Mouse (Mus musculus) midbrain, postnatal 0 days (tissue): ENCODE results near the gene Hinfp. TPM values are rescaled to one million over a fixed set of nuclear protein-coding genes. Genes with fewer than 3 reads are reported as not detected.

Source experiments
- ATAC-seq: fragments of 200-750 bp; cut with Nextera tagmentation; 2 replicates; pipeline ENCODE4 v1.8.0; 2017; ENCODE audit warnings: moderate number of reproducible peaks, mild to moderate bottlenecking, moderate TSS enrichment, moderate library complexity; ENCODE audit not compliant: low FRiP score
- DNase-seq: peaks from one replicate; pipeline ENCODE4 v3.0.0-alpha.2; 2015; ENCODE audit warnings: low spot score
- H3K27ac ChIP-seq: fragments of 300-500 bp; sonication (generic); 2 replicates; pipeline ENCODE4 v1.5.1; 2014; ENCODE audit warnings: low read depth, mild to moderate bottlenecking, low read length, mixed read lengths
- H3K27me3 ChIP-seq: fragments of 300-500 bp; sonication (generic); 2 replicates; pipeline ENCODE4 v1.6.1; 2014; ENCODE audit warnings: low read length, control low read depth, mixed read lengths; ENCODE audit not compliant: insufficient read depth
- H3K36me3 ChIP-seq: fragments of 300-500 bp; sonication (generic); 2 replicates; pipeline ENCODE4 v1.6.1; 2014; ENCODE audit warnings: low read length, control low read depth, mixed read lengths; ENCODE audit not compliant: insufficient read depth
- H3K4me1 ChIP-seq: fragments of 300-500 bp; sonication (generic); 2 replicates; pipeline ENCODE4 v1.6.1; 2014; ENCODE audit warnings: mild to moderate bottlenecking, control low read depth, antibody characterized with exemption, low read length, mixed read lengths; ENCODE audit not compliant: insufficient read depth
- H3K4me2 ChIP-seq: fragments of 300-500 bp; sonication (generic); 2 replicates; pipeline ENCODE4 v1.6.1; 2014; ENCODE audit warnings: low read depth, mild to moderate bottlenecking, low read length, mixed read lengths; ENCODE audit not compliant: poor library complexity, severe bottlenecking
- H3K4me3 ChIP-seq: fragments of 300-500 bp; sonication (generic); 2 replicates; pipeline ENCODE4 v1.5.1; 2014; ENCODE audit warnings: low read depth, mild to moderate bottlenecking, low read length, moderate library complexity
- H3K9ac ChIP-seq: fragments of 300-500 bp; sonication (generic); replicated peaks from 2 replicates; pipeline ENCODE4 v1.6.1; 2014; ENCODE audit warnings: mild to moderate bottlenecking, low read length, moderate library complexity, mixed read lengths; ENCODE audit not compliant: poor library complexity, severe bottlenecking
- H3K9me3 ChIP-seq: fragments of 300-500 bp; sonication (generic); 2 replicates; pipeline ENCODE4 v1.6.1; 2016; ENCODE audit warnings: low read length, control low read depth
- CTCF ChIP-seq: IDR thresholded peaks from 2 replicates; pipeline ENCODE4 v1.5.1; 2016; ENCODE audit warnings: antibody characterized with exemption, mild to moderate bottlenecking
- WGBS: fragments of 180-500 bp; shearing (Covaris S2); extraction: QIAGEN DNeasy Blood & Tissue Kit; methylation state at CpG from one replicate; pipeline ENCODE4 v1.1.7; 2014; 5-methylcytosine and 5-hydroxymethylcytosine counted together
- polyA plus RNA-seq: library from polyadenylated mRNA; unstranded; fragments of >200 nt; fragmentation: Nextera tagmentation; extraction: Ambion mirVana; gene quantifications from 2 replicates; pipeline ENCODE4 v1.2.1, GENCODE M21; 2015
- total RNA-seq: library from RNA; depleted of rRNA; stranded (reverse); fragments of >200 nt; gene quantifications from 2 replicates; pipeline ENCODE4 v1.2.3, GENCODE M21; 2014

Hinfp gene
- total and polyA plus RNA-seq, 2 experiments from 2014 or later = 15.2 to 21.8 TPM

GRCm38 (mm10) chr9:44267319-44268026, 38.0 kb downstream of the Hinfp start:
- H3K27me3 ChIP-seq = no peaks in the 10 kb centered on the region
- ATAC-seq = no peak
- WGBS = 8% methylated on average over 22 of the region's 23 CpGs

GRCm38 (mm10) chr9:44266478-44267226, 38.8 kb downstream of the Hinfp start:
- 0 out of 2 replicates have a peak, but pooled peaks have one; percentile 27 for ATAC-seq
- TF ChIP-seq CTCF = no peak
- no peaks in the 10 kb centered on the region for H3K9me3 ChIP-seq
- WGBS = 23% methylated on average over 8 of the region's 8 CpGs
- no peak overlapping the region for H3K4me2 ChIP-seq
- H3K4me1 ChIP-seq = peaks cover 12% of the 10 kb centered on the region
- H3K27ac ChIP-seq = peak overlapping the region; percentile 59; the same call in 1 of the 2 replicates
- DNase-seq = no peak
- no peak overlapping the region for H3K4me3 ChIP-seq
- H3K9ac ChIP-seq = no peak overlapping the region; the same call in 1 of the 2 replicates
- H3K27me3 ChIP-seq = no peaks in the 10 kb centered on the region
- H3K36me3 ChIP-seq = no peaks in the 10 kb centered on the region

More at GRCm38 (mm10) chr9:44267319-44268026, 38.0 kb downstream of the Hinfp start:
- DNase-seq = no peak
- H3K9ac ChIP-seq = peak overlapping the region; percentile 61
- H3K4me2 ChIP-seq = peak overlapping the region; percentile 60
- peak overlapping the region; percentile 59 for H3K27ac ChIP-seq
- H3K9me3 ChIP-seq = no peaks in the 10 kb centered on the region
- H3K4me1 ChIP-seq = peaks cover 12% of the 10 kb centered on the region
- no peaks in the 10 kb centered on the region for H3K36me3 ChIP-seq
- peak overlapping the region; percentile 31 for H3K4me3 ChIP-seq
- peak; percentile 24; the same call in 1 of the 2 replicates for TF ChIP-seq CTCF

GRCm38 (mm10) chr9:44261388-44261787, 44.1 kb downstream of the Hinfp start:
- Histone ChIP-seq H3K9ac (no peak overlapping the region), H3K4me1 (peaks cover 8% of the 10 kb centered on the region; the same call in 1 of the 2 replicates), H3K27ac (no peak overlapping the region), H3K9me3 (no peaks in the 10 kb centered on the region), H3K4me2 (no peak overlapping the region), H3K36me3 (no peaks in the 10 kb centered on the region), H3K27me3 (no peaks in the 10 kb centered on the region), H3K4me3 (no peak overlapping the region)
- 85% methylated on average over 14 of the region's 14 CpGs for WGBS
- no peak for DNase-seq
- no peak for ATAC-seq
- TF ChIP-seq CTCF = no peak

GRCm38 (mm10) chr9:44259014-44259413, 46.5 kb downstream of the Hinfp start:
- Histone ChIP-seq H3K27ac (no peak overlapping the region), H3K4me2 (no peak overlapping the region), H3K4me1 (peaks cover 16% of the 10 kb centered on the region), H3K27me3 (no peaks in the 10 kb centered on the region), H3K9ac (no peak overlapping the region), H3K4me3 (no peak overlapping the region), H3K36me3 (no peaks in the 10 kb centered on the region), H3K9me3 (no peaks in the 10 kb centered on the region)
- no peak for ATAC-seq
- no peak for TF ChIP-seq CTCF
- 73% methylated on average over 10 of the region's 10 CpGs for WGBS
- no peak for DNase-seq

DNA sequence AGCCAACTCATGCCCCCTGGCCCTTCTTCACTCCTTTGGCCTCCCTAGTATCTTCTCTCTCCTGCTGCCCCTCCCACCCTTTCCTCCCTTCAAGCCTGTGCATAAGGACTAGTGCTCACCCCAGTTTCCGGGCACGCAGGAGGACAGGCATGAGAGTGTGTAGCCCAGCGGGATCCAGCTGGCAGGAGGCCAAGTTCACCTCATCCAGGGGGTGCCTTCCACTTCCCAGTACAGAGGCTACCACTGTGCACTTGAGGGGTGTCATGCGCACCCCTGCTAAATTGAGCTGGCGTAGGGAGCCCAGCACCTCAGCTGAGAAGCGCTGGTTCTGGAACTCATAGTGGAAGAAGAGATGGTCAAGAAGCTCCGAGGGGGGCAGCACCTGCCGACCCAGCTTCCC, 49.3 kb downstream of the Hinfp start:
- H3K27me3 ChIP-seq = no peaks in the 10 kb centered on the region
- H3K4me3 ChIP-seq = no peak overlapping the region
- DNase-seq = no peak
- H3K9me3 ChIP-seq = no peaks in the 10 kb centered on the region
- 0 out of 2 replicates have a peak overlapping the region, but pooled peaks have one; percentile 77 for H3K27ac ChIP-seq
- no peak overlapping the region for H3K9ac ChIP-seq
- WGBS = 75% methylated on average over 8 of the region's 8 CpGs
- H3K36me3 ChIP-seq = no peaks in the 10 kb centered on the region
- no peak for ATAC-seq
- no peak for TF ChIP-seq CTCF
- H3K4me2 ChIP-seq = no peak overlapping the region
- H3K4me1 ChIP-seq = peaks cover 25% of the 10 kb centered on the region

GRCm38 (mm10) chr9:44255136-44255521, 50.3 kb downstream of the Hinfp start:
- H3K27ac ChIP-seq = peak overlapping the region; percentile 77
- H3K4me2 ChIP-seq = 0 out of 2 replicates have a peak overlapping the region, but pooled peaks have one; percentile 9
- ATAC-seq (no peak), DNase-seq (peak; percentile 13)
- H3K9me3 ChIP-seq = no peaks in the 10 kb centered on the region
- TF ChIP-seq CTCF = no peak
- H3K9ac ChIP-seq = no peak overlapping the region
- whole genome bisulfite sequencing = 26% methylated on average over 6 of the region's 6 CpGs
- H3K4me1 ChIP-seq = peaks cover 28% of the 10 kb centered on the region
- no peak overlapping the region for H3K4me3 ChIP-seq
- H3K27me3 ChIP-seq = no peaks in the 10 kb centered on the region
- no peaks in the 10 kb centered on the region for H3K36me3 ChIP-seq
